Mouse (Mus musculus) B cell, adult 2 months (primary cell): Measurements from ENCODE around the gene Ugt1a9.

Source experiments
- DNase-seq, 2 experiments: peaks; one replicate each; pipeline ENCODE4 v3.0.0; 2022

Ugt1a9 gene

GRCm38 (mm10) chr1:88262255-88262654, 191.7 kb downstream of the Ugt1a9 start:
- no peak for DNase-seq

- no peak for DNase-seq
These were observed 192.4 kb downstream of the Ugt1a9 start for GRCm38 (mm10) chr1:88262961-88263360.

DNA sequence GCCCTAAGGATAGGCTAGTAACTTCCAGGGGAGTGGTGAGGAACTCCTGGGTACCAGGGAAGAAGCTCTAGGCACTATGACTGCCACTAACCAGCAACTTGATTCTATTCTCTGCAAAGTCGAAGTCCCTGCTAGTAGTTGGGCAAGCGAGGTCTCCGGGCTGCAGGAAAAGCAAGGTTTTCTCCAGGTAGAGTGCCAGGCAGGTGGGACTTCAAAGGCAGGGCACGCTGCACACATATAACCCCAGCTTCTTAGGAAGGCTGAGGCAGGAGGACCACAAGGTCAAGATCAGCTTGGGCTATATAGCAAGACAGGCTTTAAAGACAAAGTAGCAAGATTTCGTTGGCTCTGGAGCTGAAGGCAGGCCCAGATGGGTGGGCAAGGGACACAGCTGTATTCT, 193.2 kb downstream of the Ugt1a9 start:
- no peak for DNase-seq

- no peak for DNase-seq
These were observed 193.8 kb downstream of the Ugt1a9 start for GRCm38 (mm10) chr1:88264237-88264868.

DNA sequence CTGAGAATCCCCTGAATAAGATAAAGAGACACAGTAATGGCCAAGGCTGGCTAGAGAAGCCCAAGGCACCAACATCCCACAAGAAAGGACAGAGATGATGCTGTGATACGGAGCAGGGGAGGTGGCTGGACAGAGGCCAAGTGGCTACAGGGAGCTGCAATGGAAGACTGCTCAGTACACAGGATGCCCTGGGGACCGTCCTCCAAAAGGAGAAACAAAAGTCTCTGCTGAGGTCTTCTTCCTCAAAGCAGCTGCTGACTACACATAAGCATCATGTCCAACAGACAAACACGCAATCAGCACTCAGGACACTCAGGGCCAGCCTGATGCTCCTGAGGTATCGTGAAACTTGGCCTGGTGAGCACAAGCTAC, 194.3 kb downstream of the Ugt1a9 start:
- DNase-seq, result no peak

DNA sequence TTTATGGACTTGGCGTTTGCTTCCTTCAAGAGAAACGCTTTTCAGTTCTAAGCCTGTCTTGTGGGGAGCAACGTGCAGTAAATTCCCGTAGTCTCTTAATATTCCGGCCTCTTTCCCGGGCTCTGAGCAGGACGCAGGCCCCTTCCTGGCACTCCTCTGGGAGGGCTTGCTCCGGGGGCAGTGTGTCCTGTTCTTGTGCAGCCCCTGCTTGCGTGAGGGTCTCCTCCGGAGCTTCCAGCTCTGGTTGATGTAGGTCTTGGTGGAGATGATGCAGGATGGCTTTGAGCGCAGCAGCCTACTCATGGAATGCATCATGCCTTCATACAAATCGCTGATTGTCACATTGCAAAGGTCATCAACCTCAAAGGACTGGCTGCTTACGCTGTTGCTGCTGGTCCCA, 195.5 kb downstream of the Ugt1a9 start:
- DNase-seq, result no peak

- no peak for DNase-seq
These were observed 196.9 kb downstream of the Ugt1a9 start for GRCm38 (mm10) chr1:88267489-88267888.

GRCm38 (mm10) chr1:88268070-88268469, 197.5 kb downstream of the Ugt1a9 start:
- DNase-seq, result no peak
